Mouse (Mus musculus) liver, adult 2 months (tissue): ENCODE data around the gene Chic2. TPM values are rescaled to one million over a fixed set of nuclear protein-coding genes. Genes with fewer than 3 reads are reported as not detected.

ENCODE experiments used
- DNase-seq: peaks from one replicate; pipeline ENCODE4 v3.0.0-alpha.2; 2011; ENCODE audit warnings: low read depth, low spot score; ENCODE audit errors: extremely low read depth
- H3K27ac ChIP-seq: fragments of 200-500 bp; replicated peaks from 2 replicates; pipeline ENCODE4 v1.5.1; 2012; ENCODE audit warnings: low read depth, mild to moderate bottlenecking, control low read depth, inconsistent platforms, low read length; ENCODE audit not compliant: insufficient read depth
- H3K27me3 ChIP-seq: fragments of 200-500 bp; 2 replicates; pipeline ENCODE4 v1.6.1; 2012; ENCODE audit warnings: mild to moderate bottlenecking, moderate library complexity, low read length, inconsistent platforms; ENCODE audit not compliant: control insufficient read depth, insufficient read depth
- H3K36me3 ChIP-seq: fragments of 200-500 bp; 2 replicates; pipeline ENCODE4 v1.6.1; 2012; ENCODE audit warnings: low read length, inconsistent platforms; ENCODE audit not compliant: control insufficient read depth, insufficient read depth
- H3K4me1 ChIP-seq: fragments of 200-500 bp; 2 replicates; pipeline ENCODE4 v1.6.1; 2011; ENCODE audit warnings: low read length; ENCODE audit not compliant: control insufficient read depth, insufficient read depth
- H3K4me3 ChIP-seq: fragments of 200-500 bp; 2 replicates; pipeline ENCODE4 v1.5.1; 2011; ENCODE audit warnings: low read depth, mild to moderate bottlenecking, control low read depth, low read length, moderate library complexity; ENCODE audit not compliant: insufficient read depth
- H3K79me2 ChIP-seq: fragments of 200-500 bp; 2 replicates; pipeline ENCODE4 v1.6.1; 2012; ENCODE audit warnings: inconsistent platforms, mild to moderate bottlenecking, low read length, moderate library complexity; ENCODE audit not compliant: control insufficient read depth, insufficient read depth
- H3K9ac ChIP-seq: fragments of 200-500 bp; 2 replicates; pipeline ENCODE4 v1.6.1; 2012; ENCODE audit warnings: low read depth, mild to moderate bottlenecking, control low read depth, inconsistent platforms, low read length
- CTCF ChIP-seq: fragments of 200-500 bp; IDR thresholded peaks from 2 replicates; pipeline ENCODE4 v1.5.1; 2011; ENCODE audit warnings: low read depth, low read length, control low read depth
- POLR2A ChIP-seq: fragments of 200-500 bp; IDR thresholded peaks from 2 replicates; pipeline ENCODE4 v1.6.1; 2011; ENCODE audit warnings: low read length, control low read depth; ENCODE audit not compliant: insufficient read depth; ENCODE audit errors: extremely low read depth
- WGBS: fragments of 180-500 bp; shearing (Covaris S2); methylation state at CpG from one replicate; pipeline ENCODE4 v1.1.7; 2018; 5-methylcytosine and 5-hydroxymethylcytosine counted together
- polyA plus RNA-seq: library from polyadenylated mRNA; depleted of rRNA; stranded (reverse); fragments of >200 nt; gene quantifications from 2 replicates; pipeline ENCODE4 v1.2.3, GENCODE M21; 2012
- total RNA-seq: library from RNA; depleted of rRNA; stranded (reverse); fragments of >200 nt; gene quantifications from 2 replicates; pipeline ENCODE4 v1.2.3, GENCODE M21; 2014

Chic2 gene
- total and polyA plus RNA-seq, 2 experiments: 3.0 to 11.7 TPM

GRCm38 (mm10) chr5:74969341-74969740 lies 75.2 kb downstream of the Chic2 start:
- Histone ChIP-seq H3K27ac (no peak overlapping the region), H3K4me1 (peaks cover 3% of the 10 kb centered on the region; the same call in 1 of the 2 replicates), H3K9ac (no peak overlapping the region), H3K36me3 (no peaks in the 10 kb centered on the region), H3K79me2 (no peaks in the 10 kb centered on the region), H3K27me3 (no peaks in the 10 kb centered on the region), H3K4me3 (no peak overlapping the region)
- no peak for TF ChIP-seq POLR2A
- no peak for DNase-seq
- 92% methylated on average over 6 of the region's 6 CpGs for WGBS

GRCm38 (mm10) chr5:74967882-74968281 lies 76.7 kb downstream of the Chic2 start:
- Histone ChIP-seq H3K4me1 (no peaks in the 10 kb centered on the region), H3K36me3 (no peaks in the 10 kb centered on the region), H3K9ac (no peak overlapping the region), H3K27ac (no peak overlapping the region), H3K79me2 (no peaks in the 10 kb centered on the region), H3K27me3 (no peaks in the 10 kb centered on the region), H3K4me3 (no peak overlapping the region)
- TF ChIP-seq POLR2A (no peak), CTCF (no peak)
- no peak for DNase-seq
- WGBS: 89% methylated on average over 3 of the region's 3 CpGs

DNA sequence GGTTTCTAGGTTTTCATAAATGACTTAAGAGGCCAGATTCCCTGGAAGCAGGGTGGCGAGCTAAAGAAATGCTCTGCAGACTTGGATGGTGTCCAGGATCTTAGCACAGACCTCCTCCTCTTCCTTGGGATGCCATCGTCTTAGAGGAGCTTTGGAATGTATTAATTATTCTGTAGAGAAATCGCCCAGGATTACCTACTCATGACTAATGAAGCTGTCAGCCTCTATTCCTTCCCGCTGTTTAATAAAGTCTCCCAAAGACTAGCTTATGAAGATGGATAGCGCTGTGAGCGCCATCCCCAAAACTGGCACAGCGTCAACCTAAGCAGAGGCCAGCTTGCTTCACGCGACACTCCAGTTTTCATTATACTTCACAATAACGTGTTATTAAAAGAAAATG lies 77.7 kb downstream of the Chic2 start:
- no peak for DNase-seq
- Histone ChIP-seq H3K27ac (no peak overlapping the region), H3K27me3 (no peaks in the 10 kb centered on the region), H3K79me2 (no peaks in the 10 kb centered on the region), H3K4me1 (no peaks in the 10 kb centered on the region), H3K4me3 (no peak overlapping the region), H3K36me3 (no peaks in the 10 kb centered on the region), H3K9ac (no peak overlapping the region)
- WGBS: 83% methylated on average over 10 of the region's 10 CpGs
- TF ChIP-seq POLR2A (no peak), CTCF (no peak)

GRCm38 (mm10) chr5:74962771-74963170 lies 81.8 kb downstream of the Chic2 start:
- no peak overlapping the region for H3K9ac ChIP-seq
- no peak overlapping the region for H3K27ac ChIP-seq
- WGBS: 62% methylated on average over 5 of the region's 5 CpGs
- no peaks in the 10 kb centered on the region for H3K27me3 ChIP-seq
- no peaks in the 10 kb centered on the region for H3K79me2 ChIP-seq
- no peak for TF ChIP-seq POLR2A
- H3K4me1 ChIP-seq: no peaks in the 10 kb centered on the region
- H3K36me3 ChIP-seq: no peaks in the 10 kb centered on the region
- H3K4me3 ChIP-seq: no peak overlapping the region
- DNase-seq: no peak

DNA sequence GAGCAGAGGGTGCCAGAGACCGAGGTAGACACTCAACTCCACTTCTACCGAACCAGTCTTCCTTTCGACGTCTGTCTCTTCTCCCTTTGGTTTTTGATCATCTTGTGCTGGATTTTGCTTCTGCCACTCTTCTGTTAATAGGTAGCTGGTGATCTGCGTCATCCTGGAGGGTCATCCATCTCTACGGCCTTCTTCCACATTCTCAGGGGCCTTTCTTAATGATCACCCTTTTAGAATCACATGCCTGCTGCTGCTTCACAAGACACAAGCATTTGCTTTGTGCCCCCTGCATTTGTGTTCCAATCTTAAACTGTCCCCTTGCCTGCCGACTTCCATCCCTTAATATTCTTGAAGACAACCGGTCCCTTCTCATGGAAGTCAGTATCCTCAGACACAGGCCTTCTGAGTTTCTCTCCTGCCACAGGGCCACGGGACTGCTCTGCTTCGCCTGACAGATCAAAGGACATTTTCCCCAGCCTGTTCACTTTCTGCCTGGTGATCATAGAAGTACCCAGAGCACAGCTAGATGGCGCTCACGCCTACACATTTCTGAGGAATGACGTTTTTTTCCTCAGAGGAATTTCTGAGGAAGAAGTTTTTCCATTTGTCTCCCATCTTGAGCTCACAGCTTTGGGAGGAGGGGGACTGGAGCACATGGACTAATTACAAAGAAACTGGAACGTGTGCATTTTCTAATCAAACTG lies 83.6 kb downstream of the Chic2 start:
- TF ChIP-seq POLR2A (no peak), CTCF (peak; percentile 69)
- Histone ChIP-seq H3K9ac (no peak overlapping the region), H3K79me2 (no peaks in the 10 kb centered on the region), H3K27me3 (no peaks in the 10 kb centered on the region), H3K27ac (no peak overlapping the region), H3K4me1 (no peaks in the 10 kb centered on the region), H3K4me3 (no peak overlapping the region), H3K36me3 (no peaks in the 10 kb centered on the region)
- WGBS: 35% methylated on average over 14 of the region's 14 CpGs
- DNase-seq: peak; percentile 61

DNA sequence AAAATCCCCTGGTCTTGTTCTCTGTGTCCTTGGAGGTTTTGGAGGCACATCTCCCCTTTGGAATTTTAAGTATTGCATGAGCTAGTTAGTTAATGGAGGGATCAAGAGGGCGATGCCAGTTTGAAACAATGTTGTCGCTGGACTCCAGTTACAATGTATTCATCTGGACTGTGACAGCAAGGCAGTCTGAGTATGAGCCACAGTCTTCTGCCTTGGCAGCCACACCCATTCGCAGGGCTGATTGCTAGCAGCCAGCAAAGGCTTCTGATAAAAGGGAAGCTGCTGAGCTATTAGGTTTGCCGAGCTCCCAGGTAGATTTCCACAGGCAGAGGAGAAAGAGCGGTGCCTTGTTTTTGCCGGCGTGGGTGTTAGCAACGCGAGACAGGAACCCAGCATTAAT lies 84.3 kb downstream of the Chic2 start:
- no peak overlapping the region for H3K27ac ChIP-seq
- TF ChIP-seq POLR2A (no peak), CTCF (no peak)
- H3K36me3 ChIP-seq: no peaks in the 10 kb centered on the region
- no peak for DNase-seq
- whole genome bisulfite sequencing: 65% methylated on average over 9 of the region's 9 CpGs
- no peak overlapping the region for H3K4me3 ChIP-seq
- no peaks in the 10 kb centered on the region for H3K4me1 ChIP-seq
- no peaks in the 10 kb centered on the region; the same call in 1 of the 2 replicates for H3K27me3 ChIP-seq
- no peak overlapping the region for H3K9ac ChIP-seq
- H3K79me2 ChIP-seq: no peaks in the 10 kb centered on the region
